Mouse (Mus musculus) lung, adult 2 months (tissue): ENCODE results near the gene Rab21.
"Not testable (repeated sequence)": the region's sequence is repeated elsewhere in the genome, so short reads cannot be mapped to it uniquely, and the experiment has no call there.

Source experiments
- CTCF ChIP-seq: fragments of 200-500 bp; IDR thresholded peaks from 2 replicates; pipeline ENCODE4 v1.5.1; 2011; ENCODE audit warnings: mild to moderate bottlenecking, low read length, control low read depth; ENCODE audit not compliant: insufficient read depth
- POLR2A ChIP-seq: fragments of 200-500 bp; IDR thresholded peaks from 2 replicates; pipeline ENCODE4 v1.6.1; 2011; ENCODE audit warnings: low read depth, mild to moderate bottlenecking, control low read depth, low read length, borderline replicate concordance; ENCODE audit errors: extremely low read depth

DNA sequence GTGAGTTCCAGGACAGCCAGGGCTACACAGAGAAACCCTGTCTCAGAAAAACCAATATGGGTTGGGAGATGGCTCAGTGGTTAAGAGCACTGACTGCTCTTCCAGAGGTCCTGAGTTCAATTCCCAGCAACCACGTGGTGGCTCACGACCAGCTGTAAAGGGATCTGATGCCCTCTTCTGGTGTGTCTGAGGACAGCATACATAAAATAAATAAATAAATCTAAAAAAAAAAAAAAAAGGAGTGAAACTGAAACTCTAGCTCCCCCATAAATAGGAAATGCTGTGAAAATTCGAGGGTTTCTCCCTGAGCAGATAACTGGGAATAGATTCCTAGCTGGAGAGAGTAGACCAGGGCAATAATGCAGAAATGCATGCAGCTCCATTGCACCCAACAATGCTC is 3.0 kb upstream of the Rab21 start:
- TF ChIP-seq CTCF, POLR2A: not testable (repeated sequence)
